Mouse (Mus musculus): ENCODE measurements around the gene Amn. TPM values are rescaled to one million over a fixed set of nuclear protein-coding genes. Genes with fewer than 3 reads are reported as not detected.
A peak's percentile ranks its signal among the peaks of the same experiment; 100 is the strongest.

Gene Amn
- polyA plus RNA-seq, 1 experiment from 2014 or later: 0.16 TPM

DNA sequence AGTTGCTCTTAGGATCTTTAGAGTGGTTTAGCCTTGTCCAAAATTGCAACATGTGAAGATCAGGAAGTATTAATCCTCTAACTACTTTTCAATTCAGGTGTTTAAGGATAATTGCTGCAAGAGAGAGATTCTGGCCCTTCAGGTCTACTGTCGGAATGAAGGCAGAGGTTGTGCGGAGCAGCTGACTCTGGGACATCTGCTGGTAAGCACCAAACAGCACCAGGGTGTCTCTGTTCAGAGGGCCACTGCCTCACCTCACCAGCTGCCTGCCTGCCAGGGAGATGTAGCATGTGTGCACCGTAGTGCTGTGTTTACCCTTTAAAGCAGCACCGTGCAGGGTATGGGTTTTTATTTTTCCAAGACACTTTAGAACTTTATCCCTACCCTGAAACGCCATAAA is 28.5 kb upstream of the Amn start:
- no peaks in the 10 kb centered on the region for H3K27me3 ChIP-seq (replicated peaks; ENCODE audit: low read depth, poor library complexity, severe bottlenecking)
- peaks cover 15% of the 10 kb centered on the region for H3K4me1 ChIP-seq
- H3K9me3 ChIP-seq: no peaks in the 10 kb centered on the region
- no peak overlapping the region for H3K4me3 ChIP-seq
- H3K27ac ChIP-seq (replicated peaks): no peak overlapping the region
- WGBS: 92% methylated on average over 5 of the region's 5 CpGs
- peaks cover 93% of the 10 kb centered on the region for H3K36me3 ChIP-seq (replicated peaks)
- no peak for DNase-seq (ENCODE audit: low spot score)

DNA sequence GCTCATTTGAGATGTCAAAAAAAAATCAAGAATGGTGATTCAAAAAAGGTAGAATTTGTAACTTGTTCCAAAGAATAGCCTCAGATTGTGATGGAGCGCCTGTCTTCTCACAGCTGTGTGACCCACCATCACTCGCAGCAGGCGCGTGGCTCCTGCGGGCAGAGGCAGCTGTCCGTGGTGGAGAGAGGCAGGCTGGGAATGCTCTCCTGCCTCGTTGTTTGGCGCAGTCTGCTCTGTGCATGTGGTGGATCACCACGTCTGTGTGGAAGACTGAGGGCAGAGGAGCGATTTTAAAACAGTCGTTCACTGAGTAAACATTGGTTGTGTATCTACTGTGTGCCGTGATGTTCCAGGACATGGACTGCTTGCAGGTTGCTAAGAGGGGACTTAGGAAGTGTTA is 27.2 kb upstream of the Amn start:
- 93% methylated on average over 12 of the region's 12 CpGs for WGBS
- Histone ChIP-seq H3K4me3 (no peak overlapping the region), H3K36me3 (replicated peaks) (peaks cover 93% of the 10 kb centered on the region), H3K4me1 (peaks cover 3% of the 10 kb centered on the region; the same call in 1 of the 2 replicates), H3K27me3 (replicated peaks; ENCODE audit: low read depth, poor library complexity, severe bottlenecking) (no peaks in the 10 kb centered on the region), H3K9me3 (no peaks in the 10 kb centered on the region), H3K27ac (replicated peaks) (no peak overlapping the region)
- DNase-seq (ENCODE audit: low spot score): no peak

DNA sequence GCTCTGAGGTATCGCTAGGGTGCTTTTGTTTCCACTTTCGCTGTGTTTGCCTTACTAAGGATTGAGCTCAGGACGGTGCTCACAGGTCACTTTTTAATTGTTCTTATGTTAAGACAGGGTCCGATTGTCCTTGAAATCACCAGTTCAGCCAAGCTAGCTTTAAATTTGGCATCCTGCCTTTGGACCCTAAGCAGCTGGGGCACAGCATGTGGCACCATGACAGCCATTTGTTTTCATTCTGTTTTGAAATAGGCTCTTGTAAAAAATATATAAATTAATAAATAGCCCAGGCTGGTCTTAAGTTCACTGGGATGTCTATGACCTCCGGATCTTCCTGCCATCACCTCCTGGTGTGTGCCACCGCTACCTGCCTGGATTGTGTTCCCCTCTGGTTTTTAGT is 25.8 kb upstream of the Amn start:
- DNase-seq (ENCODE audit: low spot score): no peak
- WGBS: 85% methylated on average over 6 of the region's 6 CpGs
- Histone ChIP-seq H3K4me3 (no peak overlapping the region), H3K27ac (replicated peaks) (no peak overlapping the region), H3K9me3 (no peaks in the 10 kb centered on the region), H3K36me3 (replicated peaks) (peaks cover 85% of the 10 kb centered on the region), H3K4me1 (no peaks in the 10 kb centered on the region), H3K27me3 (replicated peaks; ENCODE audit: low read depth, poor library complexity, severe bottlenecking) (no peaks in the 10 kb centered on the region)

DNA sequence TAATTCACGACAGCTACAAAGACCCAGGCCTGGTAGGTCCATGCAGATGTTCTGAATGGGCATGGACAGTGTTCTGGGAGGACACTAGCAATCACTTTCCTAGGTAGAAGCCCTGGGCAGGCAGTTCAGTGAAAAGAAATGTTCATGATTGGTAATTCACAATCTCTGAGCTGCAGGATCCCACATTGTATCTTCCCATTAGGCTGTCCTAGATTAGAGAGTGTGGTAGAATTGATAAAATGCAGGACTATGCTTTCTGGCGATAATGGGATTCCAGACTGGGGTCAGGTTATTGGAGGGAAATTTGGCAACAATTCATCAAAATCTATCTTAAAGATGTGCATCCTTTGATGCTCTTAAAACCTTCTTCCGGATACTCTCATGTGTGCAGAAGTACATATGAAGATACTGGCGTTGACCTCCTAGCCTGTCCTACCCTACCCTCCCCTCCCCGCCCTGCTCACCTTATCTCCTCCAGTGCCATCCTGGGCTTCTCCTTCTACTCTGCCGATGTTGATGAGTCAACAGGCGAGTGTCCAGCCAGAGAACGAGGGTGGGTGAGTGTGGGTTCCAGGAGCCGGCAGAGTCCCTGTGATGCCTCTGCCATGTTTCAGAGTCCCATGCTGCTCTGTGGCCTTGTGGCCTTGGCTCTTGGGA is 24.0 kb upstream of the Amn start:
- 90% methylated on average over 9 of the region's 9 CpGs for WGBS
- H3K4me1 ChIP-seq: no peaks in the 10 kb centered on the region
- H3K4me3 ChIP-seq: no peak overlapping the region
- no peak for DNase-seq (ENCODE audit: low spot score)
- no peak overlapping the region for H3K27ac ChIP-seq (replicated peaks)
- H3K9me3 ChIP-seq: no peaks in the 10 kb centered on the region
- peaks cover 85% of the 10 kb centered on the region for H3K36me3 ChIP-seq (replicated peaks)
- no peaks in the 10 kb centered on the region for H3K27me3 ChIP-seq (replicated peaks; ENCODE audit: low read depth, poor library complexity, severe bottlenecking)

DNA sequence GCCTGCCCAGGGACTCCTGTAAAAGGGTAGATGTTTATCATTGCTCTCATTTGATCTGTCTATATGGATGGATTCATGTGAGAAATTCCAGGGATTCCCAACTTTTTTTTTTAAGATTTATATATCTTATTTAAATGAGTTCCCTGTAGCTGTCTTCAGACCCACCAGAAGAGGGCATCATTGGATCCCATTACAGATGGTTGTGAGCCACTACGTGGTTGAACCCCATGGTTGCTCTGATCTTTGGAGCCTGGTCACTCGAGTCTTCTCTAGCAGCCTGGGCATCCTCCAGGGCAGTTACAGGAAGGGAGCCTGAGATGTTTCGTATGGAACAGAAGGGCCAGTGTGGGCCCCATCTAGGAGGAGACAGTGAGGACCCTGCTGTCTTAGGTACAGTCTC is 21.8 kb upstream of the Amn start:
- Histone ChIP-seq H3K4me3 (no peak overlapping the region), H3K4me1 (no peaks in the 10 kb centered on the region), H3K36me3 (replicated peaks) (peaks cover 78% of the 10 kb centered on the region), H3K27me3 (replicated peaks; ENCODE audit: low read depth, poor library complexity, severe bottlenecking) (no peaks in the 10 kb centered on the region), H3K9me3 (no peaks in the 10 kb centered on the region), H3K27ac (replicated peaks) (no peak overlapping the region)
- 55% methylated on average over 3 of the region's 3 CpGs for WGBS
- DNase-seq (ENCODE audit: low spot score): no peak

DNA sequence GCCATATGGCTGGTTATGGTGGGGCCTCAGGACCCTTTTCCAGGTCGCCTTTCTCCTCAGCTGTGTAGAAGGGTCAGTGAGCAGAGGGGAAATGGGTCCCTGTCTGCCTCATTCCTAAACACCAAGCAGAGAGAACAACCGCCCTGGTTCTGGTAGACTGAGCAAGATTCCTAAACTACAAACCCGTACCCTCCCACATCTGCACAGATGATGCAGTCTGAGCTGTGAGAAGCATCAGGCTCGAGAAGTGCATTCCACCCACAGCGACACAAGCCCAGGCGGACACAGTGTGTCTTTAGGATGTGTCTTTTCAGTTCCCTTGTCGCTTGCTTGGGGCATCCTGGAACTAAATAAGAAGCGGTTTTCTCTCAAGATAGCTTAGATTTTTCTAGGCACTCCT is 20.8 kb upstream of the Amn start:
- Histone ChIP-seq H3K4me3 (no peak overlapping the region), H3K27me3 (replicated peaks; ENCODE audit: low read depth, poor library complexity, severe bottlenecking) (no peaks in the 10 kb centered on the region), H3K36me3 (replicated peaks) (peaks cover 71% of the 10 kb centered on the region), H3K9me3 (no peaks in the 10 kb centered on the region), H3K27ac (replicated peaks) (no peak overlapping the region), H3K4me1 (peaks cover 5% of the 10 kb centered on the region; the same call in 1 of the 2 replicates)
- no peak for DNase-seq (ENCODE audit: low spot score)
- 83% methylated on average over 8 of the region's 8 CpGs for WGBS

DNA sequence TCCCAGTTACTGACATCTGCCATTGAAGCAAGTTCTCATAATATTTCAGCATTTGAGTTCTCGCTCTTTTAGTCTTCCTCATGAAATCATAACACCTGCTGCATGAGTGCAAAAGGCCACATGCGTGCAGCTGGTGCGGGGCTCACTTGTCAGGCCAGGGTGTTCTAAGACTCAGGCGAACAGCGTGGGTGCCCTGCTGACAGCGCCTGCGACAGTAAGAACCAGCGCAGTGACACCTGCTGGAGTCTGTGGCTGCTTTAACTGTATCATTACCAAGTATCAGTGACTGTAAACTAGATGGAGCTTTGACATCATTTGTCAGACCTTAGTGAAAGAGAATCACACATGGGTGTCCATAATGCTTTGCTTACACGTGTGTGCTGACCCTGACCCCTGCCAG is 19.7 kb upstream of the Amn start:
- H3K4me3 ChIP-seq: no peak overlapping the region
- no peaks in the 10 kb centered on the region for H3K27me3 ChIP-seq (replicated peaks; ENCODE audit: low read depth, poor library complexity, severe bottlenecking)
- DNase-seq (ENCODE audit: low spot score): no peak
- H3K27ac ChIP-seq (replicated peaks): no peak overlapping the region
- peaks cover 5% of the 10 kb centered on the region; the same call in 1 of the 2 replicates for H3K4me1 ChIP-seq
- peaks cover 71% of the 10 kb centered on the region for H3K36me3 ChIP-seq (replicated peaks)
- H3K9me3 ChIP-seq: no peaks in the 10 kb centered on the region
- WGBS: 76% methylated on average over 9 of the region's 9 CpGs

DNA sequence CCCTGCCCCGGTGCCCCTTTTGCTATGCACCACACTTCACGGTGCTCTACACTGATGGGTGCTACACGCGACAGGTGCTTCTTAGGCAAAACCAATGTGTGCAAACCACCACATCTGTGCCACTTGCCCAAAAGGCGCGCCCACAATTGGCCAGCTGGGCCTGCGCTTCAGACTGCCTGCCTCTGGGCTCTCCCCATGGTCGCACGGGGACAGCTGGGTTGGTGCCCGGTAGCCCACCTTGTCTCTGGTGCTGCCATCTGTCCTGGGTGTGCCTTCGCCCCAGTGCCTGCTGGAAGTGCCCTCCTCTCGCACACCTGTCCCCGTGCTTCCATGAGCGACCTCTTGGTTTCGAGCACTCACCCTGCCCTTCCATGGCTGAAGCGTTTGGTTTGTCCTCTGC is 7.2 kb upstream of the Amn start:
- no peak for DNase-seq (ENCODE audit: low spot score)
- WGBS: 95% methylated on average over 16 of the region's 16 CpGs
- peaks cover 54% of the 10 kb centered on the region for H3K36me3 ChIP-seq (replicated peaks)

DNA sequence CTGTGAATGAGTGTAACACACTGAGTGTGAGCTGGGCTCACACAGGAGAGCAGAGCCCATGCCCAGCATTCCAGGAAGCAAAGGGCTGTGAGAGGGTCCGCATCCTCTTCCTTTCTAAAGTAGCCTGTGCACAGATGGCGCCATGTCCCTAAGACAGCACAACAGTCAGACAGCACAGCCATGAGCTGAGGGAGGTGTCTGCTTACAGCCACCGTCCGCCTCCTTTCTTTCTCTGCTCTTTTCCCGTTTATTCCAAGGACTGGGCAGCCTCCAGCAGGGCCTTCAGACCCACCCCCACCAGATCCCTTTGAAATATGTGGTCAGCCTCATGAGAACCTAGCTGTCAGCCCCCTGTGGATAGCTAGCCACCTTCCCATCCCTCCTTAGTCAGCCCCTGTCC is 5.7 kb upstream of the Amn start:
- Histone ChIP-seq H3K4me3 (no peak overlapping the region), H3K4me1 (peaks cover 23% of the 10 kb centered on the region), H3K27ac (replicated peaks) (no peak overlapping the region; the same call in 1 of the 2 replicates), H3K36me3 (replicated peaks) (peaks cover 43% of the 10 kb centered on the region), H3K27me3 (replicated peaks; ENCODE audit: low read depth, poor library complexity, severe bottlenecking) (peaks cover 24% of the 10 kb centered on the region), H3K9me3 (no peaks in the 10 kb centered on the region)
- DNase-seq (ENCODE audit: low spot score): no peak
- 60% methylated on average over 5 of the region's 5 CpGs for whole genome bisulfite sequencing

More for the DNA sequence above, 7.2 kb upstream of the Amn start:
- Histone ChIP-seq H3K27me3 (replicated peaks; ENCODE audit: low read depth, poor library complexity, severe bottlenecking) (peaks cover 8% of the 10 kb centered on the region), H3K27ac (replicated peaks) (no peak overlapping the region), H3K4me3 (no peak overlapping the region), H3K9me3 (no peaks in the 10 kb centered on the region), H3K4me1 (peaks cover 22% of the 10 kb centered on the region)

DNA sequence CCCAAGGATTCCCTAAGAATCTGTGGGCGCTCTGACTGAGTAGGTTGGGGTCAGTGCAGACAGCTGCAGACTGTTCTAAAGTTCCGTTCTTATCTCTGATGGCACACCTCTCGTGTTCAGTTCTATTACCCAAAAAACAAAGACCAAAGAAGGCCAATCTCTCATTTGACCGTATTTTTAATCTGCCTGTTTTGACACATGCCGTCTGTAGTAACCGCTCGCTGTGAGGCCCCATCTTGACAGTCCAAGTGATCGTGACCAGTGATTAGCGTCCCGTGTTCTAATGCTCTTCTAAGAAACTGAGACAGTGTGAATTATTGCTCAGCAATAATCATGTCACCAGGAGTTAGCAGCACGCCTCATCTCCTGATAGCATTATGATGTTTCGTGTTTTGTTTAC is 4.3 kb upstream of the Amn start:
- Histone ChIP-seq H3K4me1 (peaks cover 32% of the 10 kb centered on the region), H3K27me3 (replicated peaks; ENCODE audit: low read depth, poor library complexity, severe bottlenecking) (peaks cover 38% of the 10 kb centered on the region), H3K36me3 (replicated peaks) (peaks cover 29% of the 10 kb centered on the region), H3K4me3 (no peak overlapping the region), H3K9me3 (no peaks in the 10 kb centered on the region), H3K27ac (replicated peaks) (no peak overlapping the region)
- DNase-seq (ENCODE audit: low spot score): no peak
- WGBS: 83% methylated on average over 12 of the region's 12 CpGs

DNA sequence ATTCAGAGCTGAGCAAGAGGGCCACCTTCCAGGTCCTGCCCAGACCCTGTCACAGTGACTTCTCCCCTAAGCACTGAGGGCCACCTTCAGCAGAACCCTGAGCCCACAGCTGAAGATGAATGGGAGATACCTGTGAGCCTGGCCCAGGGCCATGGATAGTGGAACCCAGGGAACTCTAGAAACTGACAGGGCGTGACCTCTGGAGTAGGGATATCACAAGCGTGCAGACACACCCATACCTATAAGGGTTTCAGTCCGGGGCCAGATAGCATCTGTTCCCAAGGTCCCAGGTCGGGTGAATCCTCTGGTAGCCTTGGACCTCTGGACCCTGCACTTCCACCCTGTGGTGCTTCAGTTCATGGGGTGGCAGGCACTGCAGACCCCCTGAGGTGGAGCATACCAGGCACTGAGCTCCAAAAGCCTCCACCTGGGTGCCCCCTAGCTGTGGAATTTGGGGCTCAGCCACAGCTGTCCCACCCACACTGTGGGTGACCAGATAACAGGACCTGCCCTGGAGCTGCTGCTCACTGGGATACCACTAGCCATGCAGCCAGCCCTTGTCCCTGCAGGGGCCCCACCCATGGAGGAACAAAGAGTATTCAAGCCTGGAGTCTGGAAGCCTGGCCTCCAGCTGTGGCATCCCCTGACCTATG is 3.1 kb upstream of the Amn start:
- peaks cover 50% of the 10 kb centered on the region for H3K27me3 ChIP-seq (replicated peaks; ENCODE audit: low read depth, poor library complexity, severe bottlenecking)
- WGBS: 69% methylated on average over 4 of the region's 4 CpGs
- no peak overlapping the region for H3K27ac ChIP-seq (replicated peaks)
- H3K9me3 ChIP-seq: no peaks in the 10 kb centered on the region
- peaks cover 37% of the 10 kb centered on the region for H3K4me1 ChIP-seq
- no peak for DNase-seq (ENCODE audit: low spot score)
- H3K36me3 ChIP-seq (replicated peaks): peaks cover 21% of the 10 kb centered on the region
- H3K4me3 ChIP-seq: no peak overlapping the region

DNA sequence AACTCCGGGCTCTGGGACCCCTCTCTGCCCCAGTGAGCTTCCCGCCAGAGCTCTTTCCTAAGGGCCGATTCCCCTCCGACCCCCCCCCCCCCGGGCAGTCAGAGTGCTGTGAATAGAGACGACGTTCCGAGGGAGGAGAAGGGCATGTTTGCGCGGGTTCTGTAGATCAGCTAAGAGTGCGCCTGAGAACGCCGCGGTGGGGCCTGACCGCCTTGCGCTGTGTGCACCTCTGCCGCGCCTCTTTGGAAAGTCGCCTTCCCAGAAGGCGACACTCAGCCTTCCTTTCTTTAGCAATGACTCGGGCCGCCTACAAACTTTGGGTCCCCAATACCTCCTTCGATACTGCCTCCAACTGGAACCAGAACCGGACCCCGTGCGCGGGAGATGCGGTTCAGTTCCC is 511 bp downstream of the Amn start:
- Histone ChIP-seq H3K36me3 (replicated peaks) (no peaks in the 10 kb centered on the region; the same call in 1 of the 2 replicates), H3K9me3 (no peaks in the 10 kb centered on the region), H3K27me3 (replicated peaks; ENCODE audit: low read depth, poor library complexity, severe bottlenecking) (peaks cover 86% of the 10 kb centered on the region), H3K4me3 (peak overlapping the region; percentile 36), H3K4me1 (peaks cover 52% of the 10 kb centered on the region), H3K27ac (replicated peaks) (no peak overlapping the region)
- peak; percentile 42 for DNase-seq (ENCODE audit: low spot score)
- 7% methylated on average over 28 of the region's 28 CpGs for WGBS

DNA sequence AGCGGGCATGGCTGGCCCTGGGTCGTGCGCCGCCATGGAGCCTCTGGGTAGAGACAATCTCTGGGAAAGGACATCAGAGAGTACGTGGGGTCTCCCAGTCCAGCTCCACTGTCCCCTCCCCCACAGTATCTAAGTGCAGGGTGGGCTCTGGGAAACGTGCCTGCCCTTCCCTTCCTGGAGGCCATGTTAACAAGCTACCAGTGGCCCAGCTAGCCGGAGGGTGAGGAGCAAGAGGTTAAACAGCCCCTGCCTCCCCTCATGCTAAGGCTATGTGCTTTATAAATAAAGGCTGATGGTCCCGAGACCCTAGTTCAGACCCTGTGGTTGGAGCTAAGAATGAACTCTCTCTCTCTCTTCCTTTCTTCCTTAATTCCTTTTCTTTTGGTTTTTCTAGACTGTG is 1.1 kb downstream of the Amn start:
- 15% methylated on average over 8 of the region's 8 CpGs for WGBS
- H3K4me3 ChIP-seq: peak overlapping the region; percentile 36

More for the DNA sequence above, 1.1 kb downstream of the Amn start:
- Histone ChIP-seq H3K27me3 (replicated peaks; ENCODE audit: low read depth, poor library complexity, severe bottlenecking) (peaks cover 91% of the 10 kb centered on the region), H3K9me3 (no peaks in the 10 kb centered on the region), H3K4me1 (peaks cover 52% of the 10 kb centered on the region), H3K36me3 (replicated peaks) (no peaks in the 10 kb centered on the region; the same call in 1 of the 2 replicates), H3K27ac (replicated peaks) (no peak overlapping the region)
- DNase-seq (ENCODE audit: low spot score): no peak

All from embryonic facial prominence, embryonic 10.5 days (tissue).